Mouse (Mus musculus): Measurements from ENCODE around the gene Pde2a. TPM values are rescaled to one million over a fixed set of nuclear protein-coding genes. Genes with fewer than 3 reads are reported as not detected.

The Pde2a gene
- polyA plus RNA-seq, 2 experiments: 3.0 to 6.6 TPM

DNA sequence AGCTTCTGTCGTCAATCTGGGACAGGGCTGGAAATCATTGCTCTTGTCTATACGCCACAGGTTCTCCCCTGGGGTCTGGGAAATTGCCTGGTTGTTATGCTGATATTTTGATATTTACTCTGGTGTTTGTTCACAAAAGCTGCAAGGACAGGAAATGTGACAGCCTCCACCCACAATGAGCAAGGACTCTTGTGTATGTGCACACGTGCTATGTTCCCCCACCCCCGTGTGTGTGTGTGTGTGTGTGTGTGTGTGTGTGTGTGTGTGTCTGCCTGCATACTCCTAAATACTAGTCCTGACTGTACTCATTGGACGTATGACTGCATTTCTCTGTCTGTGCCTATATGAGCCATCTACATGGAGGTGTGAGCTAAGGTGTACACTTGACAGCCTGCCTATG, 56.6 kb downstream of the Pde2a start:
- Histone ChIP-seq H3K4me1 (replicated peaks; ENCODE audit: control insufficient read depth in 2 of 2, insufficient read depth in 2 of 2, low read length in 1 of 2) (no peaks in the 10 kb centered on the region), H3K27ac (no peak overlapping the region), H3K27me3 (ENCODE audit: control insufficient read depth, insufficient read depth, low read length) (no peaks in the 10 kb centered on the region), H3K9me3 (ENCODE audit: control insufficient read depth, low read length) (no peaks in the 10 kb centered on the region), H3K4me2 (ENCODE audit: low read depth) (no peak overlapping the region), H3K9ac (replicated peaks) (no peak overlapping the region), H3K36me3 (replicated peaks; ENCODE audit: control insufficient read depth, insufficient read depth, low read depth) (no peaks in the 10 kb centered on the region), H3K4me3 (ENCODE audit: insufficient read depth in 1 of 2, low read depth in 2 of 2, low read length in 2 of 2) (no peak overlapping the region)
- TF ChIP-seq CTCF (IDR thresholded peaks at IDR 0.05; ENCODE audit: low read depth): no peak
- TF ChIP-seq EP300 (IDR thresholded peaks at IDR 0.05; ENCODE audit: low read depth): no peak
- no peak for ATAC-seq (ENCODE audit: insufficient read depth)
- WGBS (ENCODE audit: insufficient replicate concordance): 44% methylated on average over 5 of the region's 5 CpGs
- DNase-seq (ENCODE audit: low read depth in 3 of 3, low spot score in 3 of 3): no peak

GRCm38 (mm10) chr7:101479841-101480240, 58.4 kb downstream of the Pde2a start:
- no peak overlapping the region for H3K4me2 ChIP-seq (ENCODE audit: low read depth)
- H3K27me3 ChIP-seq (ENCODE audit: control insufficient read depth, insufficient read depth, low read length): no peaks in the 10 kb centered on the region
- DNase-seq (ENCODE audit: low read depth in 3 of 3, low spot score in 3 of 3) (no peak), ATAC-seq (ENCODE audit: insufficient read depth) (no peak)
- no peak overlapping the region for H3K4me3 ChIP-seq (ENCODE audit: insufficient read depth in 1 of 2, low read depth in 2 of 2, low read length in 2 of 2)
- no peaks in the 10 kb centered on the region for H3K36me3 ChIP-seq (replicated peaks; ENCODE audit: control insufficient read depth, insufficient read depth, low read depth)
- TF ChIP-seq CTCF (IDR thresholded peaks at IDR 0.05; ENCODE audit: low read depth) (no peak), EP300 (IDR thresholded peaks at IDR 0.05; ENCODE audit: low read depth) (no peak)
- no peak overlapping the region for H3K27ac ChIP-seq
- no peaks in the 10 kb centered on the region for H3K9me3 ChIP-seq (ENCODE audit: control insufficient read depth, low read length)
- H3K4me1 ChIP-seq (replicated peaks; ENCODE audit: control insufficient read depth in 2 of 2, insufficient read depth in 2 of 2, low read length in 1 of 2): no peaks in the 10 kb centered on the region
- no peak overlapping the region for H3K9ac ChIP-seq (replicated peaks)
- 44% methylated on average over 4 of the region's 4 CpGs for WGBS (ENCODE audit: insufficient replicate concordance)

- no peaks in the 10 kb centered on the region for H3K4me1 ChIP-seq (replicated peaks; ENCODE audit: control insufficient read depth in 2 of 2, insufficient read depth in 2 of 2, low read length in 1 of 2)
Observed at GRCm38 (mm10) chr7:101480671-101481070, 59.2 kb downstream of the Pde2a start.

GRCm38 (mm10) chr7:101481872-101482498, 60.5 kb downstream of the Pde2a start:
- Histone ChIP-seq H3K27ac (no peak overlapping the region), H3K9me3 (ENCODE audit: control insufficient read depth, low read length) (no peaks in the 10 kb centered on the region), H3K36me3 (replicated peaks; ENCODE audit: control insufficient read depth, insufficient read depth, low read depth) (no peaks in the 10 kb centered on the region), H3K4me3 (ENCODE audit: insufficient read depth in 1 of 2, low read depth in 2 of 2, low read length in 2 of 2) (no peak overlapping the region), H3K27me3 (ENCODE audit: control insufficient read depth, insufficient read depth, low read length) (no peaks in the 10 kb centered on the region), H3K9ac (replicated peaks) (no peak overlapping the region), H3K4me2 (ENCODE audit: low read depth) (no peak overlapping the region), H3K4me1 (replicated peaks; ENCODE audit: control insufficient read depth in 2 of 2, insufficient read depth in 2 of 2, low read length in 1 of 2) (no peaks in the 10 kb centered on the region)
- DNase-seq (ENCODE audit: low read depth in 3 of 3, low spot score in 3 of 3) (no peak), ATAC-seq (ENCODE audit: insufficient read depth) (no peak)
- WGBS (ENCODE audit: insufficient replicate concordance): 46% methylated on average over 8 of the region's 8 CpGs
- TF ChIP-seq EP300 (IDR thresholded peaks at IDR 0.05; ENCODE audit: low read depth) (no peak), CTCF (IDR thresholded peaks at IDR 0.05; ENCODE audit: low read depth) (no peak)

More at GRCm38 (mm10) chr7:101480671-101481070, 59.2 kb downstream of the Pde2a start:
- Histone ChIP-seq H3K4me3 (ENCODE audit: insufficient read depth in 1 of 2, low read depth in 2 of 2, low read length in 2 of 2) (no peak overlapping the region), H3K4me2 (ENCODE audit: low read depth) (no peak overlapping the region), H3K36me3 (replicated peaks; ENCODE audit: control insufficient read depth, insufficient read depth, low read depth) (no peaks in the 10 kb centered on the region), H3K9me3 (ENCODE audit: control insufficient read depth, low read length) (no peaks in the 10 kb centered on the region), H3K27ac (no peak overlapping the region), H3K27me3 (ENCODE audit: control insufficient read depth, insufficient read depth, low read length) (no peaks in the 10 kb centered on the region), H3K9ac (replicated peaks) (no peak overlapping the region)
- DNase-seq (ENCODE audit: low read depth in 3 of 3, low spot score in 3 of 3) (no peak), ATAC-seq (ENCODE audit: insufficient read depth) (no peak)
- no peak for TF ChIP-seq CTCF (IDR thresholded peaks at IDR 0.05; ENCODE audit: low read depth)
- TF ChIP-seq EP300 (IDR thresholded peaks at IDR 0.05; ENCODE audit: low read depth): no peak
- WGBS (ENCODE audit: insufficient replicate concordance): 57% methylated on average over 6 of the region's 6 CpGs

DNA sequence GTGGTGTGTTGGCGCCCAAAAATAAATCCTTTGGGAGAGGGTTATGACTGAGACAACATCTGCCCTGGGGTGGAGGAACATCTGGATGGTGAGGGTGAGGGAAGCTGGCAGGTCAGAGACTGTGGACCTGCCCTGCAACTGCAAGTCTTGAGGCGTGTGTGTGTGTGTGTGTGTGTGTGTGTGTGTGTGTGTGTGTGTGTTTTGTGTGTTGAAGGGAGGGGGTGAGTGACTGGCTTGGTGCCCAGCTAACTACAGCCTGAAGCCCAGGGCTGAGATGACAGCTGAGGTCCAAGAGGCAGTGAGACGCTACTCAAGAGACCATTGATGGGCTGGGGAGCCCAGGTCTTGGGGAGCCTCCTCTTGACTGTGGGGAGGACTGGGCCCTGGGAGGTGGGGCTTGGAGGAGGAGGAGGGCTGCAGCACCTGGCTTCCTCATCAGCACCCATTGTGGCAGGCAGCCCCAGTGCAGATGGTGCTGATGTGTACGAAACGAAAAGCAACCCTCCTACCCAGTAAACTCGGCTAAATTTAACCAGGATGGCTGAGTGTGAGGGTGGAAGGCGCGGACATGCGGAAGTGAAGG, 61.1 kb downstream of the Pde2a start:
- Histone ChIP-seq H3K27ac (no peak overlapping the region), H3K9ac (replicated peaks) (no peak overlapping the region), H3K27me3 (ENCODE audit: control insufficient read depth, insufficient read depth, low read length) (no peaks in the 10 kb centered on the region), H3K4me1 (replicated peaks; ENCODE audit: control insufficient read depth in 2 of 2, insufficient read depth in 2 of 2, low read length in 1 of 2) (no peaks in the 10 kb centered on the region), H3K36me3 (replicated peaks; ENCODE audit: control insufficient read depth, insufficient read depth, low read depth) (no peaks in the 10 kb centered on the region), H3K4me3 (ENCODE audit: insufficient read depth in 1 of 2, low read depth in 2 of 2, low read length in 2 of 2) (no peak overlapping the region), H3K9me3 (ENCODE audit: control insufficient read depth, low read length) (no peaks in the 10 kb centered on the region), H3K4me2 (ENCODE audit: low read depth) (no peak overlapping the region)
- ATAC-seq (ENCODE audit: insufficient read depth) (no peak), DNase-seq (ENCODE audit: low read depth in 3 of 3, low spot score in 3 of 3) (no peak)
- TF ChIP-seq EP300 (IDR thresholded peaks at IDR 0.05; ENCODE audit: low read depth): no peak
- no peak for TF ChIP-seq CTCF (IDR thresholded peaks at IDR 0.05; ENCODE audit: low read depth)
- WGBS (ENCODE audit: insufficient replicate concordance): 50% methylated on average over 9 of the region's 9 CpGs
